Mouse (Mus musculus): ENCODE measurements at regions not wholly inside any gene's neighbourhood (a gene's known extent, or its start where the extent isn't known, plus 50 kb on each side); places are given as distances from the start of the nearest gene placed in this dataset.

DNA sequence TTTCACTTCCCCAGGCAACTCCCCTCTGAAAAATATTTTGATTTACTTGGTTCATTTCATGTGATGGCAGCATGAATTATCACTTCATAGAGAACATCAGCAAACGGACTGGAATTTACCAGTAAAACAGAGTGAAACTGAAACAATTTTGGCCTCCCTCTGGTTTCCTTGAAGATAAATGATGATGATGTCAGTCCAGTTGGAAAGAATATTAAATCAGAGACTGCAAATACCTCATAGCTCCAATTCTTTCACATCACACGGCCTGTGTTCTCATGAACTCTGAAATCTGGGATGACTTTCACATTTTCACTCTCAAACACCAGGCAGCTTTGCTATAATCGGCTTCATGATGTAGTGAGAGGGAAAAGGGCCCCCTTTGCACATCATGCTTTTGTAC is 546.5 kb upstream of the Slit2 start:
- TF ChIP-seq POLR2A (IDR thresholded peaks at IDR 0.05; ENCODE audit: extremely low read depth, insufficient read depth, low read length) = no peak
- TF ChIP-seq CTCF (IDR thresholded peaks at IDR 0.05; ENCODE audit: extremely low read depth, insufficient read depth, low read length) = no peak

Measured in cortical plate, adult 2 months (tissue).